Mouse (Mus musculus) liver, adult 2 months (tissue): ENCODE results near the gene Med16. TPM values are rescaled to one million over a fixed set of nuclear protein-coding genes. Genes with fewer than 3 reads are reported as not detected.

Experiments used
- DNase-seq: peaks from one replicate; pipeline ENCODE4 v3.0.0-alpha.2; 2011; ENCODE audit warnings: low read depth, low spot score; ENCODE audit errors: extremely low read depth
- H3K27ac ChIP-seq: fragments of 200-500 bp; replicated peaks from 2 replicates; pipeline ENCODE4 v1.5.1; 2012; ENCODE audit warnings: low read depth, mild to moderate bottlenecking, control low read depth, inconsistent platforms, low read length; ENCODE audit not compliant: insufficient read depth
- H3K27me3 ChIP-seq: fragments of 200-500 bp; 2 replicates; pipeline ENCODE4 v1.6.1; 2012; ENCODE audit warnings: mild to moderate bottlenecking, moderate library complexity, low read length, inconsistent platforms; ENCODE audit not compliant: control insufficient read depth, insufficient read depth
- H3K36me3 ChIP-seq: fragments of 200-500 bp; 2 replicates; pipeline ENCODE4 v1.6.1; 2012; ENCODE audit warnings: low read length, inconsistent platforms; ENCODE audit not compliant: control insufficient read depth, insufficient read depth
- H3K4me1 ChIP-seq: fragments of 200-500 bp; 2 replicates; pipeline ENCODE4 v1.6.1; 2011; ENCODE audit warnings: low read length; ENCODE audit not compliant: control insufficient read depth, insufficient read depth
- H3K4me3 ChIP-seq: fragments of 200-500 bp; 2 replicates; pipeline ENCODE4 v1.5.1; 2011; ENCODE audit warnings: low read depth, mild to moderate bottlenecking, control low read depth, low read length, moderate library complexity; ENCODE audit not compliant: insufficient read depth
- H3K79me2 ChIP-seq: fragments of 200-500 bp; 2 replicates; pipeline ENCODE4 v1.6.1; 2012; ENCODE audit warnings: inconsistent platforms, mild to moderate bottlenecking, low read length, moderate library complexity; ENCODE audit not compliant: control insufficient read depth, insufficient read depth
- H3K9ac ChIP-seq: fragments of 200-500 bp; 2 replicates; pipeline ENCODE4 v1.6.1; 2012; ENCODE audit warnings: low read depth, mild to moderate bottlenecking, control low read depth, inconsistent platforms, low read length
- CTCF ChIP-seq: fragments of 200-500 bp; IDR thresholded peaks from 2 replicates; pipeline ENCODE4 v1.5.1; 2011; ENCODE audit warnings: low read depth, low read length, control low read depth
- POLR2A ChIP-seq: fragments of 200-500 bp; IDR thresholded peaks from 2 replicates; pipeline ENCODE4 v1.6.1; 2011; ENCODE audit warnings: low read length, control low read depth; ENCODE audit not compliant: insufficient read depth; ENCODE audit errors: extremely low read depth
- WGBS: fragments of 180-500 bp; shearing (Covaris S2); methylation state at CpG from one replicate; pipeline ENCODE4 v1.1.7; 2018; 5-methylcytosine and 5-hydroxymethylcytosine counted together
- polyA plus RNA-seq: library from polyadenylated mRNA; depleted of rRNA; stranded (reverse); fragments of >200 nt; gene quantifications from 2 replicates; pipeline ENCODE4 v1.2.3, GENCODE M21; 2012; rRNA removed
- total RNA-seq: library from RNA; depleted of rRNA; stranded (reverse); fragments of >200 nt; gene quantifications from 2 replicates; pipeline ENCODE4 v1.2.3, GENCODE M21; 2014; rRNA removed

Gene Med16
- total and polyA plus RNA-seq, 2 experiments = 5.9 to 29.9 TPM

DNA sequence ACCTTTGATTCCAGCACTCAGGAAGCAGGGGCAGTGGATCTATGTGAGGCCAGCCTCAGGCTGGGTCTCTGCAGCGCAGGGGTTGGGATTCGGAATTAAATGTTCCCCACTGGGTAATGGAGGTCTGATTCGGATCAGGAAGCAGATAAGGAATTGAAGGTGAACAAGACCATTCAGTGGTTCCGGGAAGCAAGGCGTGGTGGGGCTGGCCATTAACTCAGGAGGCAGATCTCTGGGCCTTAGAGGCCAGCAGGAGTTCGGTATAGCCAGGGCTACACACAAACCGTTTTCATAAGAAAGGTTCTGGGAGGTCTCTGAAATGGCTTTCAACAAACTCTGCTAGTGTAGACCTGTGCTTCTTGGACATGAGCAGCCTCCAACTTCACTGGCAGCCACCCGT lies 55.9 kb downstream of the Med16 start:
- Histone ChIP-seq H3K4me1 (peaks cover 24% of the 10 kb centered on the region), H3K27ac (peak overlapping the region; percentile 88), H3K4me3 (peak overlapping the region; percentile 53), H3K36me3 (no peaks in the 10 kb centered on the region), H3K79me2 (peaks cover 27% of the 10 kb centered on the region), H3K27me3 (no peaks in the 10 kb centered on the region), H3K9ac (peak overlapping the region; percentile 63)
- no peak for TF ChIP-seq POLR2A
- no peak for TF ChIP-seq CTCF
- WGBS = 37% methylated on average over 8 of the region's 8 CpGs
- DNase-seq = no peak

DNA sequence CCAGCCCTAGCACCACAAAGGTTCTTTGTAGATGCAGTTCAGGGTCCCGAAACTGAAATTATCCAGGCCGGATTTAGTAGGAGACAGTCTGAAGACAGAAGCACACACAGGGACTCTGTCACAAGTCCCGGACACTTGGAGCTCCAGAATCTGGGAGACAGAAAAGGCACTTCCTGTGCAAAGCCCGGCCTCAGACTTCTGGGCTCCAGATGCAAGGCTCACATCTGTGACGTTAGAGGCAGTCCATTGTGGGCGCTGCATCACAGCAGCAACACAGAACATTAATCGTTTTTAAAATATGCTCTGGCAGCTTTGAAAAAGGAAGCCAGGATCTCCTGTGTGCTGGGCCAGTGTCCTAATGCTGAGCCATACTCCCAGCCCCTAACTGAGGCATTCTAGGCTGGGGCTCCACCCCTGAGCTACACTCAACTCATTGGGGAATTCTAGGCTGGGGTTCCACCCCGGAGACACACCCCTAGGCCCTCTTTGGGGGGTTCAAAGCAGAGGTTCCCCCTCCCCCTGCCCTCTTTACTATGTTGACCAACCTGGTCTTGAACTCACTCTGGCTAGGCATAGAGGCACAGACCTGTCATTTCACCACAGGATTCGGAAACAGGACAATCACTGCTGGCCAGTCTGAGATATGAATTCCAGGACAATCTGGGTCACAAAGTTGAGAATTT lies 56.5 kb downstream of the Med16 start:
- peaks cover 22% of the 10 kb centered on the region for H3K79me2 ChIP-seq
- H3K4me1 ChIP-seq = peaks cover 19% of the 10 kb centered on the region
- no peaks in the 10 kb centered on the region for H3K36me3 ChIP-seq
- no peaks in the 10 kb centered on the region for H3K27me3 ChIP-seq
- no peak for TF ChIP-seq CTCF
- no peak for TF ChIP-seq POLR2A
- 73% methylated on average over 9 of the region's 9 CpGs for WGBS
- DNase-seq = no peak
- H3K27ac ChIP-seq = peak overlapping the region; percentile 88
- H3K9ac ChIP-seq = peak overlapping the region; percentile 38; the same call in 1 of the 2 replicates
- H3K4me3 ChIP-seq = no peak overlapping the region

DNA sequence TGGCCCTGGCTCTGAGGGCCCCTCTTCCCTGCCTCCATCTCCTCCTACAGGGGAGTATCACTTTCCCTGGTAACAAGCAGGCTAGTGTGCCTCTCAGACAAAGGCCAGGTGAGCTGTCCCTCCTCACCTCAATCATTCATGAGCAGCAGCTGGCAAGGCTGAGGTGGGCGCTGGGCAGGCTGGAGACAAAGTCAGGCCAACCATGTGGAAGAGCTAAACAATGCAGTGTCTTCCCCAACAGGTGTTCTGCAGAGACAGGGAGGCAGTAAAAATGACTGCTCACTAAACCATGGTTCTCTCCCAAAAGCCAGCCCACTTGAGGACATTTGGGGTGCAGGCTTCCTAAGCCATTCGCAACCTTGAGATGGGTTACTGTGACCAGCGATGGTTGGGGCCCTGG lies 57.1 kb downstream of the Med16 start:
- Histone ChIP-seq H3K4me3 (no peak overlapping the region), H3K27me3 (no peaks in the 10 kb centered on the region), H3K79me2 (peaks cover 16% of the 10 kb centered on the region), H3K9ac (peak overlapping the region; percentile 38; the same call in 1 of the 2 replicates), H3K36me3 (no peaks in the 10 kb centered on the region), H3K27ac (peak overlapping the region; percentile 88), H3K4me1 (peaks cover 13% of the 10 kb centered on the region)
- TF ChIP-seq CTCF (no peak), POLR2A (no peak)
- DNase-seq = no peak
- 90% methylated on average over 3 of the region's 3 CpGs for WGBS

DNA sequence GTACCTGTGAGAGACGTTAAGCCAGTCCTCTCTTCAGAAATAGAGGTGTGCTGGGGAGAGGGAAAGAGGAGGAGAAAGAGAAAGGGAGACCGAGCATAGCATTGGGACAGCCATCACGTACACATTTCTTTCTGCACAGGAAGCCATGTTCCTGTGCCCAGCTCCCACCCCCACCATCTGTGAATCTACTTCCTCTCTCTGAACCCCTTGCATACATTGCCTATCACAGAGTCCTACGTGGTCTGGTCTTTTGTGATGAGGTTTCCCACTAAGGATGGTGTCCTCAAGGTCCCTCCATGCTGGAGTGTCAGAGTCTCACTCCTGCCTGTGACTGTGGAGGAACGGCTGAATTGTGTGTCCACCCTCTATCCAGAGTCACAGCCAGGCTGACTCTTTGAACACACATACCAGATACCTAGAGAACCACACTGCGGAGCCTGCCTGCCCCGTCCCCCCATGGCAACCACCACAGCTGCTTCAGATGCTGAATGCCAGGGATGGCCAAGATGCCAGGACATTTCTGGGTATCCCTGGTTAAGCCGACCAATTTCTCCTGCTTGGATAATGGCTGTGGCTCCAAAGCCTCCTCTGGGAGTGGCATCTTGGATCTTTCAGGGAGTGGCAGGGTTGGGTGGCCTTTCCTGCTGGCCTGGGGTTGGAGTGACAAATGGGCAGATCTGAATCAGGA lies 58.6 kb downstream of the Med16 start:
- H3K4me1 ChIP-seq = peaks cover 8% of the 10 kb centered on the region
- 80% methylated on average over 8 of the region's 8 CpGs for WGBS
- H3K79me2 ChIP-seq = 0 out of 2 replicates have a peak, but pooled peaks cover 3% of the 10 kb centered on the region
- H3K27me3 ChIP-seq = no peaks in the 10 kb centered on the region
- TF ChIP-seq CTCF = no peak
- H3K9ac ChIP-seq = no peak overlapping the region
- H3K27ac ChIP-seq = no peak overlapping the region
- H3K36me3 ChIP-seq = no peaks in the 10 kb centered on the region
- no peak for DNase-seq
- H3K4me3 ChIP-seq = no peak overlapping the region

DNA sequence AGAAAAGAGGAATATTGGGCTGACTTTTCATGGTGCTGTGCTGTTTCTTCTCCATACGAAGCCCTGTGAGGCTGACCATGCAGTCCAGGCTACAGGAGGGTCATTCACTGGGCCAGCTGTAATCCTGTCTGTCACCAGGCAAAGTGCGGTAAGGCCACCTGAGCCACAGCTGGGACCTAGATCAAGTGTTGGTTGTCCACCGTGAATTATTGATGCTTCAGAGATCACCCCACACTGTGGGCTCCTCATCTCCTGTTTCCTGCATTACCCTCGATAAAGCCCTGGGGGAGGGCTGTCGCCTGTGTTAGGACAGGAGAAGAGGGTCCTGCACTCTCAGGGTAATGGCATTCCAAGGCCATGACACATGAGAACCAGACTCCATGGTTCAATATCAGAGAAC lies 62.2 kb downstream of the Med16 start:
- no peak overlapping the region for H3K27ac ChIP-seq

More for the DNA sequence above, 62.2 kb downstream of the Med16 start:
- Histone ChIP-seq H3K4me3 (no peak overlapping the region), H3K79me2 (no peaks in the 10 kb centered on the region), H3K9ac (no peak overlapping the region), H3K27me3 (no peaks in the 10 kb centered on the region), H3K36me3 (no peaks in the 10 kb centered on the region), H3K4me1 (peaks cover under 1% of the 10 kb centered on the region)
- TF ChIP-seq POLR2A (no peak), CTCF (no peak)
- no peak for DNase-seq
- 73% methylated on average over 5 of the region's 5 CpGs for WGBS

Other genes with a start within 250 kb of the Med16 start
Only the 30 nearest of the 35 such genes appear.
- gene Cdc34, start 226.7 kb downstream of the Med16 start, total RNA-seq = 82.1 and 91.1 TPM in 2 replicates
- gene Cdc34, start 226.7 kb downstream of the Med16 start, polyA plus RNA-seq = 215 and 222 TPM in 2 replicates
- 0.09 and 0.34 TPM in 2 replicates for gene Gzmm, start 219.9 kb downstream of the Med16 start, total RNA-seq
- gene Gzmm, start 219.9 kb downstream of the Med16 start, polyA plus RNA-seq = 0.09 and 0.37 TPM in 2 replicates
- 652 and 839 TPM in 2 replicates for gene Bsg, start 204.4 kb downstream of the Med16 start, total RNA-seq
- 523 and 643 TPM in 2 replicates for gene Bsg, start 204.4 kb downstream of the Med16 start, polyA plus RNA-seq
- gene Hcn2, start 192.3 kb downstream of the Med16 start, total RNA-seq = 0.09 and 0.13 TPM in 2 replicates
- gene Hcn2, start 192.3 kb downstream of the Med16 start, polyA plus RNA-seq = 0.45 and 0.67 TPM in 2 replicates
- gene Polrmt, start 162.3 kb downstream of the Med16 start, total RNA-seq = 7.7 and 12.8 TPM in 2 replicates
- gene Polrmt, start 162.3 kb downstream of the Med16 start, polyA plus RNA-seq = 32.7 and 42.4 TPM in 2 replicates
- gene Fgf22, start 153.8 kb downstream of the Med16 start, total RNA-seq = not detected in 2 replicates
- not detected in 2 replicates for gene Fgf22, start 153.8 kb downstream of the Med16 start, polyA plus RNA-seq
- gene Rnf126, start 142.0 kb downstream of the Med16 start, total RNA-seq = 7.6 and 11.7 TPM in 2 replicates
- 65.1 and 70.6 TPM in 2 replicates for gene Rnf126, start 142.0 kb downstream of the Med16 start, polyA plus RNA-seq
- 0.09 and 0.27 TPM in 2 replicates for gene Fstl3, start 131.7 kb downstream of the Med16 start, total RNA-seq
- 0.18 and 0.60 TPM in 2 replicates for gene Fstl3, start 131.7 kb downstream of the Med16 start, polyA plus RNA-seq
- not detected in 2 replicates for gene Prss57, start 118.0 kb downstream of the Med16 start, total RNA-seq
- not detected in 2 replicates for gene Prss57, start 118.0 kb downstream of the Med16 start, polyA plus RNA-seq
- gene Palm, start 115.4 kb downstream of the Med16 start, total RNA-seq = 0.81 and 0.92 TPM in 2 replicates
- gene Palm, start 115.4 kb downstream of the Med16 start, polyA plus RNA-seq = 1.9 and 3.0 TPM in 2 replicates
- 0.18 and 0.40 TPM in 2 replicates for gene Misp, start 87.9 kb downstream of the Med16 start, total RNA-seq
- 0.16 and 0.51 TPM in 2 replicates for gene Misp, start 87.9 kb downstream of the Med16 start, polyA plus RNA-seq
- gene Ptbp1, start 54.5 kb downstream of the Med16 start, total RNA-seq = 43.9 and 86.1 TPM in 2 replicates
- gene Ptbp1, start 54.5 kb downstream of the Med16 start, polyA plus RNA-seq = 77.6 and 103 TPM in 2 replicates
- 0.40 TPM in 1 of 2 replicates, not detected in the other for gene Prtn3, start 34.4 kb downstream of the Med16 start, total RNA-seq
- 0.20 and 1.1 TPM in 2 replicates for gene Prtn3, start 34.4 kb downstream of the Med16 start, polyA plus RNA-seq
- under 0.01 TPM in 1 of 2 replicates, not detected in the other for gene Plppr3, start 34.3 kb downstream of the Med16 start, total RNA-seq
- gene Plppr3, start 34.3 kb downstream of the Med16 start, polyA plus RNA-seq = 0.38 and 0.47 TPM in 2 replicates
- 0.20 TPM in 1 of 2 replicates, not detected in the other for gene Elane, start 22.7 kb downstream of the Med16 start, total RNA-seq
- 0.12 and 0.15 TPM in 2 replicates for gene Elane, start 22.7 kb downstream of the Med16 start, polyA plus RNA-seq
- 5.7 and 11.3 TPM in 2 replicates for gene Cfd, start 18.1 kb downstream of the Med16 start, total RNA-seq
- gene Cfd, start 18.1 kb downstream of the Med16 start, polyA plus RNA-seq = 0.37 and 0.98 TPM in 2 replicates
- gene Gm26602, start 1.9 kb upstream of the Med16 start, total RNA-seq = not detected in 2 replicates
- gene Gm26602, start 1.9 kb upstream of the Med16 start, polyA plus RNA-seq = not detected in 2 replicates
- 0.18 and 0.60 TPM in 2 replicates for gene Kiss1r, start 8.0 kb upstream of the Med16 start, total RNA-seq
- 1.5 and 1.9 TPM in 2 replicates for gene Kiss1r, start 8.0 kb upstream of the Med16 start, polyA plus RNA-seq
- 12.4 and 15.5 TPM in 2 replicates for gene R3hdm4, start 12.3 kb upstream of the Med16 start, total RNA-seq
- 78.8 and 80.0 TPM in 2 replicates for gene R3hdm4, start 12.3 kb upstream of the Med16 start, polyA plus RNA-seq
- gene Arid3a, start 18.1 kb upstream of the Med16 start, total RNA-seq = 0.37 and 0.74 TPM in 2 replicates
- gene Arid3a, start 18.1 kb upstream of the Med16 start, polyA plus RNA-seq = 0.69 and 1.7 TPM in 2 replicates
- 24.8 TPM in 2 replicates for gene Wdr18, start 51.2 kb upstream of the Med16 start, total RNA-seq
- 59.8 and 63.3 TPM in 2 replicates for gene Wdr18, start 51.2 kb upstream of the Med16 start, polyA plus RNA-seq
- 0.18 TPM in 1 of 2 replicates, not detected in the other for gene Grin3b, start 61.8 kb upstream of the Med16 start, total RNA-seq
- 0.45 TPM in 2 replicates for gene Grin3b, start 61.8 kb upstream of the Med16 start, polyA plus RNA-seq
- 35.7 and 51.7 TPM in 2 replicates for gene Tmem259, start 75.4 kb upstream of the Med16 start, total RNA-seq
- gene Tmem259, start 75.4 kb upstream of the Med16 start, polyA plus RNA-seq = 223 and 259 TPM in 2 replicates
- gene Cnn2, start 79.7 kb upstream of the Med16 start, total RNA-seq = 5.2 and 6.4 TPM in 2 replicates
- 6.9 and 9.8 TPM in 2 replicates for gene Cnn2, start 79.7 kb upstream of the Med16 start, polyA plus RNA-seq
- 1.4 and 1.9 TPM in 2 replicates for gene Abca7, start 87.6 kb upstream of the Med16 start, total RNA-seq
- 3.2 and 3.4 TPM in 2 replicates for gene Abca7, start 87.6 kb upstream of the Med16 start, polyA plus RNA-seq
- gene Arhgap45, start 107.7 kb upstream of the Med16 start, total RNA-seq = 4.5 and 4.6 TPM in 2 replicates
- gene Arhgap45, start 107.7 kb upstream of the Med16 start, polyA plus RNA-seq = 7.7 and 10.9 TPM in 2 replicates
- 26.4 and 39.1 TPM in 2 replicates for gene Polr2e, start 130.9 kb upstream of the Med16 start, total RNA-seq
- 71.1 and 74.6 TPM in 2 replicates for gene Polr2e, start 130.9 kb upstream of the Med16 start, polyA plus RNA-seq
- gene Gpx4, start 138.2 kb upstream of the Med16 start, total RNA-seq = 712 and 752 TPM in 2 replicates
- 535 and 559 TPM in 2 replicates for gene Gpx4, start 138.2 kb upstream of the Med16 start, polyA plus RNA-seq
- 8.9 and 11.8 TPM in 2 replicates for gene Sbno2, start 196.6 kb upstream of the Med16 start, total RNA-seq
- 19.2 and 25.9 TPM in 2 replicates for gene Sbno2, start 196.6 kb upstream of the Med16 start, polyA plus RNA-seq
- gene Stk11, start 206.9 kb upstream of the Med16 start, total RNA-seq = 71.5 and 75.0 TPM in 2 replicates
- 96.8 and 110 TPM in 2 replicates for gene Stk11, start 206.9 kb upstream of the Med16 start, polyA plus RNA-seq